Mouse (Mus musculus) spleen, postnatal 36 days (tissue): ENCODE results near the gene Chd5.

Experiments
- DNase-seq, 2 experiments: peaks; one replicate each; pipeline ENCODE4 v3.0.0; 2022; ENCODE audit warnings: low spot score in 2 of 2, mixed read lengths in 1 of 2

The Chd5 gene

GRCm38 (mm10) chr4:152317631-152318033 lies 20.8 kb upstream of the Chd5 start:
- no peak for DNase-seq

GRCm38 (mm10) chr4:152318517-152319234 lies 19.8 kb upstream of the Chd5 start, which contains the start of gene Rnf207:
Rnf207 (minus strand) TSS chr4:152318993.
- peak; percentile 42 to 47 for DNase-seq

- DNase-seq, result no peak
Measured at GRCm38 (mm10) chr4:152321464-152321863, 17.0 kb upstream of the Chd5 start.

- DNase-seq, result no peak
Measured at GRCm38 (mm10) chr4:152324641-152325562, 13.5 kb upstream of the Chd5 start.

GRCm38 (mm10) chr4:152325574-152326411 lies 12.7 kb upstream of the Chd5 start, which contains the start of gene Rpl22:
Rpl22 (plus strand) TSS chr4:152325742.
- peak; percentile 95 for DNase-seq

GRCm38 (mm10) chr4:152326543-152326942 lies 11.9 kb upstream of the Chd5 start:
- no peak for DNase-seq

GRCm38 (mm10) chr4:152328691-152329090 lies 9.8 kb upstream of the Chd5 start:
- DNase-seq, result peak; percentile 26 to 36

GRCm38 (mm10) chr4:152332952-152333351 lies 5.5 kb upstream of the Chd5 start:
- DNase-seq, result peak; percentile 27 to 30

GRCm38 (mm10) chr4:152333587-152333986 lies 4.9 kb upstream of the Chd5 start:
- DNase-seq, result no peak

- DNase-seq, result no peak
Measured at GRCm38 (mm10) chr4:152337772-152338171, 679 bp upstream of the Chd5 start.

- DNase-seq, result no peak
Measured at GRCm38 (mm10) chr4:152339293-152339790, 891 bp downstream of the Chd5 start.

- DNase-seq, result no peak
Measured at GRCm38 (mm10) chr4:152340584-152341284, 2.3 kb downstream of the Chd5 start.

GRCm38 (mm10) chr4:152343296-152343695 lies 4.8 kb downstream of the Chd5 start:
- DNase-seq, result no peak

GRCm38 (mm10) chr4:152344651-152345050 lies 6.2 kb downstream of the Chd5 start:
- no peak for DNase-seq

GRCm38 (mm10) chr4:152345120-152345889 lies 6.9 kb downstream of the Chd5 start:
- DNase-seq, result no peak

- DNase-seq, result no peak
Measured at GRCm38 (mm10) chr4:152349837-152350381, 11.5 kb downstream of the Chd5 start.

- DNase-seq, result no peak
Measured at GRCm38 (mm10) chr4:152350722-152351421, 12.4 kb downstream of the Chd5 start.

- no peak for DNase-seq
Measured at GRCm38 (mm10) chr4:152351422-152352305, 13.2 kb downstream of the Chd5 start.
